Mouse (Mus musculus): ENCODE measurements around the gene Rhbdd1. TPM values are rescaled to one million over a fixed set of nuclear protein-coding genes. Genes with fewer than 3 reads are reported as not detected.

The Rhbdd1 gene
- total and polyA plus RNA-seq, 3 experiments, result 7.5 to 10.4 TPM; not detected in 1

DNA sequence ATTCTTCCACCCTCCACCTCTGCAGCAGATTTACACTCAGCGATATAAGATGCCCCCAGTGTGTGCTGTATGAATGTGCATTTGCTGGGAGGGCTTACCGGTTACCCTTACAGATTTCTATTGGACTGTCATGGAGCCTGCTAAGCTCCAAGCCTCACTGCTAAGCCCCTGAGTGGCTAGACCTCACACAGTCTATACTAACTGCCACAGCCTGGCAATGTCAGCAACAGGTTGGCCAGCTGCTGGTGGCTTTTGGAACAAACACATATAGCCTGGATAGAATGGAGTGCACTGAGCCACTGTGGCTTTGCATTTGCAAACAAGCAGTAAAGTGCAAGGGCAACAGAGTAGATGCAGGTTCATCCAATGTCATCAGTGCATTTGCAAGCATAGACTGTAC, 175.7 kb downstream of the Rhbdd1 start:
- Histone ChIP-seq H3K9me3 (replicated peaks; ENCODE audit: insufficient read depth, low read length) (no peaks in the 10 kb centered on the region), H3K27me3 (ENCODE audit: control insufficient read depth in 1 of 2, insufficient read depth in 2 of 2, low read length in 2 of 2) (no peaks in the 10 kb centered on the region; a peak in 1 of 4 replicates), H3K36me3 (ENCODE audit: control insufficient read depth in 1 of 2, insufficient read depth in 2 of 2, low read length in 2 of 2) (no peaks in the 10 kb centered on the region), H3K79me2 (ENCODE audit: control insufficient read depth, insufficient read depth, low read length, poor library complexity) (no peaks in the 10 kb centered on the region), H3K4me1 (ENCODE audit: control insufficient read depth in 1 of 2, insufficient read depth in 2 of 2, low read length in 2 of 2) (no peaks in the 10 kb centered on the region), H3K4me3 (ENCODE audit: control insufficient read depth in 1 of 2, insufficient read depth in 1 of 2, low read depth in 2 of 2, low read length in 2 of 2) (no peak overlapping the region), H3K27ac (ENCODE audit: control insufficient read depth, low read depth, low read length) (no peak overlapping the region), H3K9ac (ENCODE audit: control insufficient read depth, low read depth, low read length, poor library complexity, severe bottlenecking) (no peak overlapping the region)
- TF ChIP-seq NRF1 (IDR thresholded peaks at IDR 0.05; ENCODE audit: insufficient read depth, low read depth, low read length, poor library complexity, severe bottlenecking) (no peak), MAZ (IDR thresholded peaks at IDR 0.05; ENCODE audit: low read depth, low read length) (no peak), TAL1 (IDR thresholded peaks at IDR 0.05; ENCODE audit: low read length) (no peak), E2F4 (IDR thresholded peaks at IDR 0.05; ENCODE audit: borderline replicate concordance, low read depth, low read length) (no peak), CHD1 (IDR thresholded peaks at IDR 0.05; ENCODE audit: low read depth, low read length) (no peak), MEF2A (IDR thresholded peaks at IDR 0.05; ENCODE audit: extremely low read depth, insufficient replicate concordance, low read depth, low read length, poor library complexity, severe bottlenecking) (no peak), MAX (IDR thresholded peaks at IDR 0.05; ENCODE audit: low read length) (no peak), NELFE (IDR thresholded peaks at IDR 0.05; ENCODE audit: low read depth, low read length) (no peak), JUND (IDR thresholded peaks at IDR 0.05; ENCODE audit: low read depth, low read length) (no peak), ELF1 (IDR thresholded peaks at IDR 0.05; ENCODE audit: low read depth, low read length) (no peak), USF1 (IDR thresholded peaks at IDR 0.05; ENCODE audit: low read depth, low read length) (no peak)
- DNase-seq (ENCODE audit: low read depth, low spot score), result no peak

Other genes starting within 250 kb of the Rhbdd1 start
- not detected in 2 replicates for gene Gm9747, start 83.3 kb upstream of the Rhbdd1 start, total RNA-seq (2012; rRNA removed)
- not detected for gene Gm9747, start 83.3 kb upstream of the Rhbdd1 start, polyA plus RNA-seq (2012; ENCODE audit: insufficient read depth in 1 of 2, insufficient read length in 2 of 2, low read depth in 1 of 2, low replicate concordance in 2 of 2, missing spikeins in 1 of 2)
- not detected in 2 replicates for gene Irs1, start 25.0 kb upstream of the Rhbdd1 start, total RNA-seq (2012; rRNA removed)
- gene Irs1, start 25.0 kb upstream of the Rhbdd1 start, polyA plus RNA-seq (2012; ENCODE audit: insufficient read depth in 1 of 2, insufficient read length in 2 of 2, low read depth in 1 of 2, low replicate concordance in 2 of 2, missing spikeins in 1 of 2), result not detected

Measured in MEL (cell line).